Mouse (Mus musculus) midbrain, postnatal 0 days (tissue): Measurements from ENCODE around the gene Ndn. TPM values are rescaled to one million over a fixed set of nuclear protein-coding genes. Genes with fewer than 3 reads are reported as not detected.

ENCODE experiments used
- ATAC-seq: fragments of 200-750 bp; cut with Nextera tagmentation; 2 replicates; pipeline ENCODE4 v1.8.0; 2017; ENCODE audit warnings: moderate number of reproducible peaks, mild to moderate bottlenecking, moderate TSS enrichment, moderate library complexity; ENCODE audit not compliant: low FRiP score
- DNase-seq: peaks from one replicate; pipeline ENCODE4 v3.0.0-alpha.2; 2015; ENCODE audit warnings: low spot score
- H3K27ac ChIP-seq: fragments of 300-500 bp; sonication (generic); 2 replicates; pipeline ENCODE4 v1.5.1; 2014; ENCODE audit warnings: low read depth, mild to moderate bottlenecking, low read length, mixed read lengths
- H3K27me3 ChIP-seq: fragments of 300-500 bp; sonication (generic); 2 replicates; pipeline ENCODE4 v1.6.1; 2014; ENCODE audit warnings: low read length, control low read depth, mixed read lengths; ENCODE audit not compliant: insufficient read depth
- H3K36me3 ChIP-seq: fragments of 300-500 bp; sonication (generic); 2 replicates; pipeline ENCODE4 v1.6.1; 2014; ENCODE audit warnings: low read length, control low read depth, mixed read lengths; ENCODE audit not compliant: insufficient read depth
- H3K4me1 ChIP-seq: fragments of 300-500 bp; sonication (generic); 2 replicates; pipeline ENCODE4 v1.6.1; 2014; ENCODE audit warnings: mild to moderate bottlenecking, control low read depth, antibody characterized with exemption, low read length, mixed read lengths; ENCODE audit not compliant: insufficient read depth
- H3K4me2 ChIP-seq: fragments of 300-500 bp; sonication (generic); 2 replicates; pipeline ENCODE4 v1.6.1; 2014; ENCODE audit warnings: low read depth, mild to moderate bottlenecking, low read length, mixed read lengths; ENCODE audit not compliant: poor library complexity, severe bottlenecking
- H3K4me3 ChIP-seq: fragments of 300-500 bp; sonication (generic); 2 replicates; pipeline ENCODE4 v1.5.1; 2014; ENCODE audit warnings: low read depth, mild to moderate bottlenecking, low read length, moderate library complexity
- H3K9ac ChIP-seq: fragments of 300-500 bp; sonication (generic); replicated peaks from 2 replicates; pipeline ENCODE4 v1.6.1; 2014; ENCODE audit warnings: mild to moderate bottlenecking, low read length, moderate library complexity, mixed read lengths; ENCODE audit not compliant: poor library complexity, severe bottlenecking
- H3K9me3 ChIP-seq: fragments of 300-500 bp; sonication (generic); 2 replicates; pipeline ENCODE4 v1.6.1; 2016; ENCODE audit warnings: low read length, control low read depth
- CTCF ChIP-seq: IDR thresholded peaks from 2 replicates; pipeline ENCODE4 v1.5.1; 2016; ENCODE audit warnings: antibody characterized with exemption, mild to moderate bottlenecking
- WGBS: fragments of 180-500 bp; shearing (Covaris S2); extraction: QIAGEN DNeasy Blood & Tissue Kit; methylation state at CpG from one replicate; pipeline ENCODE4 v1.1.7; 2014; 5-methylcytosine and 5-hydroxymethylcytosine counted together
- polyA plus RNA-seq: library from polyadenylated mRNA; unstranded; fragments of >200 nt; fragmentation: Nextera tagmentation; extraction: Ambion mirVana; gene quantifications from 2 replicates; pipeline ENCODE4 v1.2.1, GENCODE M21; 2015
- total RNA-seq: library from RNA; depleted of rRNA; stranded (reverse); fragments of >200 nt; gene quantifications from 2 replicates; pipeline ENCODE4 v1.2.3, GENCODE M21; 2014; rRNA removed

Gene Ndn
- total and polyA plus RNA-seq, 2 experiments from 2014 or later = 494 to 877 TPM

DNA sequence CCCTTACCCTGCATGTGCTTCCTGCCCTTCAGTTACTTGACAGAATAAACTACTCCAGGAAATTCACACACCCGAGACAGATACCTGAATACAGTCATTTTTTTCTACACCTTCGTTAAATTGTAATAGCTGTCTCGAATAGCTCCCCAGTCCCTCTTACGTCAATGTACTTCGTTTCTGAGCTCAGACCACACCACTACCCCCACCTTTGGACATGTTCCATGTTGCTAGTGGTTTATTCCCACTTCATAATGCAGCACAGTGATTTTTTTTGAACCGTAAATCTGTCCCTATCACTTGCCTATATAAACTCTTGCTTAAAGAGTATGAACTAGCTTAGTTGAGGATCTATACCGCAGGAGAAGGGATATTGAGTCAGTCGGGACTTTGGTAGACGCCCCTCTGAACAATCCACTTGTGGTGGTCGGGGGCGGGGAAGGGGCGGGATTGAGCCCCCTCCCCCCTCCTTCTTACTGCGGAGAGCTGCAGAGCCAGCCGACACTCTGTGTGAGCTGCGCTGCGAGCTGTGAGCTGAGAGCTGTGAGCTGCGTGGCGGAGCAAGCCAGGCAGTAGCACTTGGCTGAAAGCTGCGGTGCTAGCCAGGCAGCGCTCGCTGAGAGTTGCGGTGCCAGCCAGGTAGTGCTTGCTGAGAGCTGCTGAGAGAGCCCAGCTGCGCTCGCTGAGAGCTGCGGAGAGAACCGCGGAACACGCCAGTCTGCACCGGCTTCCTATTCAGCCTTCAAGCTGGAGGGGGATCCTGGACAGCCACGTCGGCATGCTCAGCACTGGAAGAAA lies 30.3 kb downstream of the Ndn start, which contains the start of gene Magel2:
Gene Magel2, plus strand, starts transcription at position 501 of the 795 bp plus-strand sequence.
- ATAC-seq = peak; percentile 93

DNA sequence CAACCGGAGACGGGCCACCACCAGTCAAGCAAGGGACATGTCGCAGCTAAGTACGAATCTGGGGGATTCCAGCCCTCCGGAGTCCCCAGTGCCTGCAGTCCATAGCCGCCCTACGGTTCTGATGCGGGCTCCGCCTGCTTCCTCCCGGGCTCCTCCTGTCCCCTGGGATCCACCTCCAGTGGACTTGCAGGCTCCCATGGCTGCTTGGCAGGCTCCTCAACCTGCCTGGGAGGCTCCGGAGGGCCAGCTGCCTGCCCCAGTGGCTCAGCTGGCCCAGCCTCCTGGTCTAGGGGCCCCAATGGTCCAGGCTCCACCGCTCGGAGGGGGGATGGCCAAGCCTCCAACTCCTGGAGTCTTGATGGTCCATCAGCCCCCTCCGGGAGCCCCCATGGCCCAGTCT lies 30.9 kb downstream of the Ndn start:
- ATAC-seq = peak; percentile 38; the same call in 1 of the 2 replicates
- Histone ChIP-seq H3K4me3 (peak overlapping the region; percentile 59), H3K4me2 (peak overlapping the region; percentile 48), H3K27ac (peak overlapping the region; percentile 77), H3K9me3 (0 out of 2 replicates have a peak, but pooled peaks cover 5% of the 10 kb centered on the region), H3K4me1 (no peaks in the 10 kb centered on the region), H3K36me3 (no peaks in the 10 kb centered on the region), H3K27me3 (no peaks in the 10 kb centered on the region), H3K9ac (peak overlapping the region; percentile 72)
- TF ChIP-seq CTCF = no peak
- WGBS = 32% methylated on average over 14 of the region's 14 CpGs
- peak; percentile 10 for DNase-seq

More for the DNA sequence above, 30.3 kb downstream of the Ndn start, which contains the start of gene Magel2:
- Histone ChIP-seq H3K27me3 (no peaks in the 10 kb centered on the region), H3K9me3 (0 out of 2 replicates have a peak, but pooled peaks cover 5% of the 10 kb centered on the region), H3K4me3 (peak within 1 kb of the TSS; percentile 59), H3K4me2 (peak within 1 kb of the TSS; percentile 48), H3K36me3 (no peaks in the 10 kb centered on the region), H3K27ac (peak within 1 kb of the TSS; percentile 77), H3K4me1 (no peaks in the 10 kb centered on the region), H3K9ac (peak within 1 kb of the TSS; percentile 72)
- whole genome bisulfite sequencing = 26% methylated on average over 31 of the region's 31 CpGs
- peak; percentile 83 for DNase-seq
- no peak for TF ChIP-seq CTCF

DNA sequence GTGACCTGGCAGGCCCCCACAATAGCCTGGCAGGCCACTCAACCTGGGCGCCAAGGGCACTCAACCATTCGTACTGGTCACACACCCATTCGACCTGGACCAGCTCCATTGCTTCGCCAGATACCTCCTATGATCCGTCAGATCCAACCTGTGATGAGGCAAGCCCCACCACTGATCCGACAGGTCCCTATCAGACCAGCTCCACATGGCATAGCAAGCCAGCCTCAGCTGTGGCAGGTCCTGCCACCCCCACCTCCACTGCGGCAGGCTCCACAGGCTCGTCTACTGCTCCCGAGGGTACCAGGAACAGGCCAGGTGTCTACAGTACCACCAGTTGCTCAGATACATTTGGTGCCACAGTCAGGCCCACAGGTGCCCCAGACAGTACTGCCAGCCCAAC lies 32.2 kb downstream of the Ndn start:
- no peak for TF ChIP-seq CTCF
- Histone ChIP-seq H3K9me3 (0 out of 2 replicates have a peak, but pooled peaks cover 5% of the 10 kb centered on the region), H3K27ac (no peak overlapping the region), H3K4me3 (0 out of 2 replicates have a peak overlapping the region, but pooled peaks have one; percentile 59), H3K4me2 (peak overlapping the region; percentile 48), H3K9ac (no peak overlapping the region), H3K27me3 (no peaks in the 10 kb centered on the region), H3K36me3 (no peaks in the 10 kb centered on the region), H3K4me1 (no peaks in the 10 kb centered on the region)
- no peak for ATAC-seq
- DNase-seq = no peak
- 92% methylated on average over 9 of the region's 9 CpGs for WGBS

DNA sequence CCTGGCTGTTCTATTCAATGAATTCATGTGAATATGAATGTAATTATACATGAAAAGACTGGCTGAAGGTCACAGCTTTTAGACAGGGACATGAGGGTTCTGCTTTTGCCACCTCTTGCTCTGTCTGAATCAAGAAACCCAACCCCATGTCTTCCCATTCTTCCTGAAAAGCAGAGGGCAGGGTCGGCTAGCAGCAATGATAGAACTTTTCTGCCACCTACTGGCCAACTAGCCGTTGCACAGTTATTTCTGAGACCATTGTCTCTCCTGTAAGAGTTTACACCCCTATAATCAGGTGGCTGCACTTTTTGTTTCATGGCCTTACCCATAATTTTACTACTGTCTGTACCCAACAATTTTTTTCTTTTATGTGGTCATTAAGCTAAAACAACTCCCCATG lies 36.0 kb downstream of the Ndn start:
- Histone ChIP-seq H3K4me3 (no peak overlapping the region), H3K9me3 (0 out of 2 replicates have a peak, but pooled peaks cover 5% of the 10 kb centered on the region), H3K4me2 (no peak overlapping the region), H3K36me3 (no peaks in the 10 kb centered on the region), H3K9ac (no peak overlapping the region), H3K4me1 (no peaks in the 10 kb centered on the region), H3K27ac (no peak overlapping the region), H3K27me3 (no peaks in the 10 kb centered on the region)
- 7% methylated on average over 2 of the region's 2 CpGs for WGBS
- peak; percentile 59; the same call in 1 of the 2 replicates for ATAC-seq
- TF ChIP-seq CTCF = peak; percentile 82
- DNase-seq = peak; percentile 76

DNA sequence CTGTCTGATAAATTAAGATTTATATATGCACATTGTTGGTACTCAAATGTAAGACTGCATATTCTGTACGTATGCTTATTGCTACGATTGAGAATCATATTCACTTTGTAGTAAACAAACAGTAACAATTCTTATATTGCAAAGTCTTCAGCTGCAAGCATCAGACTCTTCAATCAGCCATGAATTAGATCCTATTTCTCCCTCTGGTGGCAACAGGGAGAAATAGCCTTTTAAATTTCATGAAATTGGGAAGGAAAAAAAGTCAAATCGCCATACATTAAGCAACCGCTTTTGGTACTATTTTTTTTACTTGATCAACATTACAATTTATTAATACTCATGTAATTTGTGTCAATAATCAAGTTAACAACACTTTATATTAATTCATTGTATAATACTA lies 41.9 kb downstream of the Ndn start:
- DNase-seq (peak; percentile 22), ATAC-seq (no peak)
- H3K36me3 ChIP-seq = no peaks in the 10 kb centered on the region
- H3K27ac ChIP-seq = no peak overlapping the region
- no peaks in the 10 kb centered on the region for H3K9me3 ChIP-seq
- TF ChIP-seq CTCF = peak; percentile 72
- no peaks in the 10 kb centered on the region for H3K4me1 ChIP-seq
- no peak overlapping the region for H3K4me3 ChIP-seq
- H3K27me3 ChIP-seq = no peaks in the 10 kb centered on the region
- H3K9ac ChIP-seq = no peak overlapping the region
- 41% methylated on average over 4 of the region's 4 CpGs for WGBS
- H3K4me2 ChIP-seq = no peak overlapping the region

DNA sequence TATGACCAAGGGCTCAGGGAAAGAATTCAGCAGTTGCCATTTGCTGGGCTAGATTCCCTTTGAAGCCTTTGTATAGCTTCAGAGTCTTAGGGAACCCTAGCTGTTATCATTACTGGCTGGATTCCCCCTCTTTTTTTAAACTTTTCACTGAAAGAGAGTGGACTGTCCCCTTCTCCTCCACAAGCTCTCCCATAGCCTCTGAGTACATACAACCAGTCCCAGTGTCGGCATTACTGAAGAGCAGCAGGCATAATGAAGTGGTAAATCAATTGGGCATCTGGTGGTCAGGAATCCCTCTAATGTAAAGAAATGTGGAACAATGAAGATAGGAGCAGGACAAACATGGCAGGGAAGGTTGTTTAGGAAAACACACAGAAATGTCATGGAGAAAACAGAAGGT lies 45.8 kb downstream of the Ndn start:
- H3K4me2 ChIP-seq = no peak overlapping the region
- no peak overlapping the region for H3K27ac ChIP-seq
- H3K4me3 ChIP-seq = no peak overlapping the region
- H3K9me3 ChIP-seq = no peaks in the 10 kb centered on the region
- H3K27me3 ChIP-seq = no peaks in the 10 kb centered on the region
- no peak for DNase-seq
- ATAC-seq = no peak
- no peaks in the 10 kb centered on the region for H3K4me1 ChIP-seq
- no peaks in the 10 kb centered on the region for H3K36me3 ChIP-seq
- TF ChIP-seq CTCF = no peak
- no peak overlapping the region for H3K9ac ChIP-seq
- 50% methylated on average over 1 of the region's 1 CpGs for WGBS

Other genes with a start within 250 kb of the Ndn start
- 22.1 and 26.5 TPM in 2 replicates for gene Magel2, start 30.4 kb downstream of the Ndn start, total RNA-seq
- 19.3 and 25.4 TPM in 2 replicates for gene Magel2, start 30.4 kb downstream of the Ndn start, polyA plus RNA-seq
- 39.5 and 42.4 TPM in 2 replicates for gene Mkrn3, start 73.6 kb downstream of the Ndn start, total RNA-seq
- gene Mkrn3, start 73.6 kb downstream of the Ndn start, polyA plus RNA-seq = 30.9 and 31.5 TPM in 2 replicates
- gene Peg12, start 117.9 kb downstream of the Ndn start, total RNA-seq = 4.6 and 5.7 TPM in 2 replicates
- 6.0 and 6.6 TPM in 2 replicates for gene Peg12, start 117.9 kb downstream of the Ndn start, polyA plus RNA-seq